Mouse (Mus musculus) neural tube, embryonic 12.5 days (tissue): ENCODE measurements around the gene Trpm3. TPM values are rescaled to one million over a fixed set of nuclear protein-coding genes. Genes with fewer than 3 reads are reported as not detected.

Source experiments
- ATAC-seq: fragments of 200-750 bp; cut with Nextera tagmentation; 2 replicates; pipeline ENCODE4 v1.8.0; 2017; ENCODE audit warnings: low read depth, mild to moderate bottlenecking, moderate TSS enrichment, moderate library complexity; ENCODE audit not compliant: low FRiP score
- H3K27ac ChIP-seq: fragments of 300-500 bp; sonication (generic); 2 replicates; pipeline ENCODE4 v1.5.1; 2016
- H3K27me3 ChIP-seq: fragments of 300-500 bp; sonication (generic); replicated peaks from 2 replicates; pipeline ENCODE4 v1.6.1; 2016; ENCODE audit warnings: mild to moderate bottlenecking
- H3K36me3 ChIP-seq: fragments of 300-500 bp; sonication (generic); 2 replicates; pipeline ENCODE4 v1.6.1; 2016; ENCODE audit warnings: mild to moderate bottlenecking
- H3K4me1 ChIP-seq: fragments of 300-500 bp; sonication (generic); 2 replicates; pipeline ENCODE4 v1.6.1; 2016
- H3K4me2 ChIP-seq: fragments of 300-500 bp; sonication (generic); replicated peaks from 2 replicates; pipeline ENCODE4 v1.6.1; 2016; ENCODE audit warnings: mild to moderate bottlenecking
- H3K4me3 ChIP-seq: fragments of 300-500 bp; sonication (generic); 2 replicates; pipeline ENCODE4 v1.5.1; 2016
- H3K9ac ChIP-seq: fragments of 300-500 bp; sonication (generic); 2 replicates; pipeline ENCODE4 v1.6.1; 2016; ENCODE audit warnings: mild to moderate bottlenecking
- H3K9me3 ChIP-seq: fragments of 300-500 bp; sonication (generic); 2 replicates; pipeline ENCODE4 v1.6.1; 2016; ENCODE audit warnings: mild to moderate bottlenecking
- WGBS: fragments of 180-500 bp; shearing (Covaris S2); methylation state at CpG from one replicate; pipeline ENCODE4 v1.1.7; 2016; 5-methylcytosine and 5-hydroxymethylcytosine counted together
- polyA plus RNA-seq: library from polyadenylated mRNA; unstranded; fragments of >200 nt; fragmentation: Nextera tagmentation; extraction: Ambion mirVana; gene quantifications from 2 replicates; pipeline ENCODE4 v1.2.1, GENCODE M21; 2016

The Trpm3 gene
- polyA plus RNA-seq, 1 experiment from 2014 or later, result 2.1 TPM

GRCm38 (mm10) chr19:22993946-22994345, 855.1 kb downstream of the Trpm3 start:
- no peaks in the 10 kb centered on the region for H3K27me3 ChIP-seq
- H3K4me3 ChIP-seq, result no peak overlapping the region
- 88% methylated on average over 4 of the region's 4 CpGs for WGBS
- no peaks in the 10 kb centered on the region for H3K9me3 ChIP-seq
- H3K27ac ChIP-seq, result no peak overlapping the region
- H3K4me2 ChIP-seq, result no peak overlapping the region
- H3K4me1 ChIP-seq, result no peaks in the 10 kb centered on the region
- ATAC-seq, result no peak
- H3K9ac ChIP-seq, result no peak overlapping the region
- no peaks in the 10 kb centered on the region for H3K36me3 ChIP-seq

GRCm38 (mm10) chr19:22994531-22994930, 855.7 kb downstream of the Trpm3 start:
- no peaks in the 10 kb centered on the region for H3K4me1 ChIP-seq
- H3K9me3 ChIP-seq, result no peaks in the 10 kb centered on the region
- H3K4me3 ChIP-seq, result no peak overlapping the region
- ATAC-seq, result no peak
- no peaks in the 10 kb centered on the region for H3K36me3 ChIP-seq
- H3K27me3 ChIP-seq, result no peaks in the 10 kb centered on the region
- 91% methylated on average over 5 of the region's 5 CpGs for WGBS
- no peak overlapping the region for H3K4me2 ChIP-seq
- no peak overlapping the region for H3K27ac ChIP-seq
- no peak overlapping the region for H3K9ac ChIP-seq

- H3K4me3 ChIP-seq, result no peak overlapping the region
- H3K9me3 ChIP-seq, result no peaks in the 10 kb centered on the region
- no peaks in the 10 kb centered on the region for H3K4me1 ChIP-seq
- H3K9ac ChIP-seq, result no peak overlapping the region
- no peak overlapping the region for H3K4me2 ChIP-seq
- WGBS, result 91% methylated on average over 1 of the region's 1 CpGs
- no peak overlapping the region for H3K27ac ChIP-seq
- ATAC-seq, result no peak
- no peaks in the 10 kb centered on the region for H3K36me3 ChIP-seq
- H3K27me3 ChIP-seq, result no peaks in the 10 kb centered on the region
Observed at GRCm38 (mm10) chr19:23000293-23000692, 861.4 kb downstream of the Trpm3 start.

GRCm38 (mm10) chr19:23003861-23004260, 865.0 kb downstream of the Trpm3 start:
- no peak overlapping the region for H3K4me3 ChIP-seq
- no peaks in the 10 kb centered on the region for H3K27me3 ChIP-seq
- no peak overlapping the region for H3K4me2 ChIP-seq
- no peaks in the 10 kb centered on the region for H3K9me3 ChIP-seq
- H3K9ac ChIP-seq, result no peak overlapping the region; the same call in 1 of the 2 replicates
- H3K36me3 ChIP-seq, result no peaks in the 10 kb centered on the region
- WGBS, result 54% methylated on average over 8 of the region's 8 CpGs
- no peak for ATAC-seq
- H3K27ac ChIP-seq, result no peak overlapping the region
- no peaks in the 10 kb centered on the region for H3K4me1 ChIP-seq

- no peak for ATAC-seq
- Histone ChIP-seq H3K4me1 (no peaks in the 10 kb centered on the region), H3K4me3 (no peak overlapping the region), H3K9me3 (no peaks in the 10 kb centered on the region), H3K27me3 (no peaks in the 10 kb centered on the region), H3K27ac (no peak overlapping the region), H3K4me2 (no peak overlapping the region), H3K36me3 (no peaks in the 10 kb centered on the region), H3K9ac (no peak overlapping the region)
- 91% methylated on average over 7 of the region's 7 CpGs for WGBS
Observed at GRCm38 (mm10) chr19:23005851-23006250, 867.0 kb downstream of the Trpm3 start.

- Histone ChIP-seq H3K36me3 (no peaks in the 10 kb centered on the region), H3K27me3 (no peaks in the 10 kb centered on the region), H3K9ac (no peak overlapping the region), H3K4me3 (no peak overlapping the region), H3K27ac (no peak overlapping the region), H3K9me3 (no peaks in the 10 kb centered on the region), H3K4me1 (no peaks in the 10 kb centered on the region), H3K4me2 (no peak overlapping the region)
- 76% methylated on average over 11 of the region's 11 CpGs for WGBS
- no peak for ATAC-seq
Observed at GRCm38 (mm10) chr19:23006517-23007273, 867.8 kb downstream of the Trpm3 start.

- 83% methylated on average over 1 of the region's 2 CpGs for WGBS
- H3K4me1 ChIP-seq, result no peaks in the 10 kb centered on the region
Observed at GRCm38 (mm10) chr19:23013695-23014094, 874.8 kb downstream of the Trpm3 start.

GRCm38 (mm10) chr19:23015516-23015915, 876.7 kb downstream of the Trpm3 start:
- H3K9ac ChIP-seq, result no peak overlapping the region
- no peaks in the 10 kb centered on the region for H3K36me3 ChIP-seq
- H3K4me3 ChIP-seq, result no peak overlapping the region
- ATAC-seq, result no peak
- no peaks in the 10 kb centered on the region for H3K4me1 ChIP-seq
- H3K27ac ChIP-seq, result no peak overlapping the region
- 47% methylated on average over 3 of the region's 3 CpGs for WGBS
- no peak overlapping the region for H3K4me2 ChIP-seq
- no peaks in the 10 kb centered on the region for H3K9me3 ChIP-seq
- H3K27me3 ChIP-seq, result no peaks in the 10 kb centered on the region

More at GRCm38 (mm10) chr19:23013695-23014094, 874.8 kb downstream of the Trpm3 start:
- Histone ChIP-seq H3K36me3 (no peaks in the 10 kb centered on the region), H3K27me3 (no peaks in the 10 kb centered on the region), H3K4me3 (no peak overlapping the region), H3K9me3 (no peaks in the 10 kb centered on the region), H3K4me2 (no peak overlapping the region), H3K27ac (no peak overlapping the region), H3K9ac (no peak overlapping the region)
- no peak for ATAC-seq

- Histone ChIP-seq H3K4me2 (no peak overlapping the region), H3K36me3 (no peaks in the 10 kb centered on the region), H3K27ac (no peak overlapping the region), H3K4me3 (no peak overlapping the region), H3K9me3 (no peaks in the 10 kb centered on the region), H3K9ac (no peak overlapping the region), H3K27me3 (no peaks in the 10 kb centered on the region), H3K4me1 (no peaks in the 10 kb centered on the region)
- WGBS, result 69% methylated on average over 2 of the region's 2 CpGs
- no peak for ATAC-seq
Observed at GRCm38 (mm10) chr19:23018186-23018727, 879.4 kb downstream of the Trpm3 start.

GRCm38 (mm10) chr19:23022902-23023301, 884.1 kb downstream of the Trpm3 start:
- H3K9me3 ChIP-seq, result no peaks in the 10 kb centered on the region
- WGBS, result 94% methylated on average over 6 of the region's 6 CpGs
- H3K4me1 ChIP-seq, result no peaks in the 10 kb centered on the region
- ATAC-seq, result no peak
- H3K27me3 ChIP-seq, result no peaks in the 10 kb centered on the region
- H3K9ac ChIP-seq, result no peak overlapping the region
- H3K4me2 ChIP-seq, result no peak overlapping the region
- H3K36me3 ChIP-seq, result no peaks in the 10 kb centered on the region
- no peak overlapping the region for H3K4me3 ChIP-seq
- no peak overlapping the region for H3K27ac ChIP-seq

GRCm38 (mm10) chr19:23023316-23023960, 884.6 kb downstream of the Trpm3 start:
- WGBS, result 85% methylated on average over 7 of the region's 7 CpGs

GRCm38 (mm10) chr19:23024821-23025220, 886.0 kb downstream of the Trpm3 start:
- Histone ChIP-seq H3K36me3 (no peaks in the 10 kb centered on the region), H3K4me1 (no peaks in the 10 kb centered on the region), H3K4me2 (no peak overlapping the region), H3K9ac (no peak overlapping the region), H3K4me3 (no peak overlapping the region), H3K27me3 (no peaks in the 10 kb centered on the region), H3K27ac (no peak overlapping the region), H3K9me3 (no peaks in the 10 kb centered on the region)
- 84% methylated on average over 4 of the region's 4 CpGs for WGBS
- no peak for ATAC-seq

More at GRCm38 (mm10) chr19:23023316-23023960, 884.6 kb downstream of the Trpm3 start:
- Histone ChIP-seq H3K27ac (no peak overlapping the region), H3K9me3 (no peaks in the 10 kb centered on the region), H3K4me1 (no peaks in the 10 kb centered on the region), H3K36me3 (no peaks in the 10 kb centered on the region), H3K4me2 (no peak overlapping the region), H3K9ac (no peak overlapping the region), H3K4me3 (no peak overlapping the region), H3K27me3 (no peaks in the 10 kb centered on the region)
- ATAC-seq, result no peak
